Mouse (Mus musculus) embryonic facial prominence, embryonic 12.5 days (tissue): ENCODE data around the gene B3galt5. TPM values are rescaled to one million over a fixed set of nuclear protein-coding genes. Genes with fewer than 3 reads are reported as not detected.
A peak's percentile ranks its signal among the peaks of the same experiment; 100 is the strongest.

ENCODE experiments used
- ATAC-seq: fragments of 200-750 bp; cut with Nextera tagmentation; 2 replicates; pipeline ENCODE4 v1.8.0; 2017; ENCODE audit not compliant: insufficient number of reproducible peaks, insufficient read depth, low FRiP score, low TSS enrichment
- H3K27ac ChIP-seq: fragments of 300-500 bp; sonication (generic); 2 replicates; pipeline ENCODE4 v1.5.1; 2016; ENCODE audit warnings: mild to moderate bottlenecking
- H3K27me3 ChIP-seq: fragments of 300-500 bp; sonication (generic); 2 replicates; pipeline ENCODE4 v1.6.1; 2016; ENCODE audit warnings: mild to moderate bottlenecking, moderate library complexity
- H3K36me3 ChIP-seq: fragments of 300-500 bp; sonication (generic); 2 replicates; pipeline ENCODE4 v1.6.1; 2016; ENCODE audit warnings: mild to moderate bottlenecking
- H3K4me1 ChIP-seq: fragments of 300-500 bp; sonication (generic); 2 replicates; pipeline ENCODE4 v1.6.1; 2016
- H3K4me2 ChIP-seq: fragments of 300-500 bp; sonication (generic); replicated peaks from 2 replicates; pipeline ENCODE4 v1.6.1; 2016; ENCODE audit warnings: mild to moderate bottlenecking, moderate library complexity
- H3K4me3 ChIP-seq: fragments of 300-500 bp; sonication (generic); 2 replicates; pipeline ENCODE4 v1.5.1; 2016; ENCODE audit warnings: mild to moderate bottlenecking
- H3K9ac ChIP-seq: fragments of 300-500 bp; sonication (generic); 2 replicates; pipeline ENCODE4 v1.6.1; 2016; ENCODE audit warnings: mild to moderate bottlenecking, moderate library complexity
- H3K9me3 ChIP-seq: fragments of 300-500 bp; sonication (generic); 2 replicates; pipeline ENCODE4 v1.6.1; 2016; ENCODE audit warnings: mild to moderate bottlenecking, moderate library complexity
- WGBS: fragments of 180-500 bp; shearing (Covaris S2); methylation state at CpG from one replicate; pipeline ENCODE4 v1.1.7; 2016; 5-methylcytosine and 5-hydroxymethylcytosine counted together
- polyA plus RNA-seq: library from polyadenylated mRNA; unstranded; fragments of >200 nt; fragmentation: Nextera tagmentation; extraction: Ambion mirVana; gene quantifications from 2 replicates; pipeline ENCODE4 v1.2.1, GENCODE M21; 2016

The B3galt5 gene
- 0.69 and 0.88 TPM in 2 replicates for polyA plus RNA-seq

GRCm38 (mm10) chr16:96235366-96235970 is at the start of gene B3galt5:
TSS of gene B3galt5 (plus strand) at chr16:96235801.
- H3K27ac ChIP-seq: 0 out of 2 replicates have a peak within 1 kb of the TSS, but pooled peaks have one; percentile 31
- H3K36me3 ChIP-seq: no peaks in the 10 kb centered on the region
- WGBS: 51% methylated on average over 17 of the region's 17 CpGs
- H3K27me3 ChIP-seq: no peaks in the 10 kb centered on the region
- 0 out of 2 replicates have a peak within 1 kb of the TSS, but pooled peaks have one; percentile 9 for H3K4me2 ChIP-seq
- no peak within 1 kb of the TSS for H3K4me3 ChIP-seq
- no peaks in the 10 kb centered on the region for H3K4me1 ChIP-seq
- ATAC-seq: no peak
- H3K9ac ChIP-seq: no peak within 1 kb of the TSS
- H3K9me3 ChIP-seq: no peaks in the 10 kb centered on the region

GRCm38 (mm10) chr16:96187619-96188018 is 48.0 kb upstream of the B3galt5 start:
- Histone ChIP-seq H3K4me2 (no peak overlapping the region), H3K27ac (no peak overlapping the region), H3K36me3 (no peaks in the 10 kb centered on the region), H3K9me3 (no peaks in the 10 kb centered on the region), H3K27me3 (peaks cover 6% of the 10 kb centered on the region; the same call in 1 of the 2 replicates), H3K9ac (no peak overlapping the region), H3K4me1 (0 out of 2 replicates have a peak, but pooled peaks cover 6% of the 10 kb centered on the region), H3K4me3 (no peak overlapping the region)
- no peak for ATAC-seq
- WGBS: 83% methylated on average over 5 of the region's 5 CpGs

- Histone ChIP-seq H3K9me3 (no peaks in the 10 kb centered on the region), H3K27ac (peak within 1 kb of the TSS; percentile 72), H3K4me2 (peak within 1 kb of the TSS; percentile 78), H3K27me3 (peaks cover 6% of the 10 kb centered on the region; the same call in 1 of the 2 replicates), H3K9ac (peak within 1 kb of the TSS; percentile 77), H3K4me1 (0 out of 2 replicates have a peak, but pooled peaks cover 6% of the 10 kb centered on the region), H3K36me3 (no peaks in the 10 kb centered on the region), H3K4me3 (peak within 1 kb of the TSS; percentile 76)
- peak; percentile 94 for ATAC-seq
- WGBS: 1% methylated on average over 77 of the region's 77 CpGs
Measured at GRCm38 (mm10) chr16:96191531-96192506, 43.8 kb upstream of the B3galt5 start, which contains the start of gene Lca5l. TSS of gene Lca5l (minus strand) at chr16:96192271.

GRCm38 (mm10) chr16:96199913-96200701 is 35.5 kb upstream of the B3galt5 start, which contains the start of gene Sh3bgr:
TSS of gene Sh3bgr (plus strand) at chr16:96200450.
- H3K4me1 ChIP-seq: peaks cover 8% of the 10 kb centered on the region
- H3K9me3 ChIP-seq: no peaks in the 10 kb centered on the region
- ATAC-seq: no peak
- 8% methylated on average over 20 of the region's 20 CpGs for WGBS
- no peaks in the 10 kb centered on the region; the same call in 1 of the 2 replicates for H3K27me3 ChIP-seq
- no peaks in the 10 kb centered on the region for H3K36me3 ChIP-seq
- no peak within 1 kb of the TSS for H3K9ac ChIP-seq
- H3K4me3 ChIP-seq: peak within 1 kb of the TSS; percentile 18; the same call in 1 of the 2 replicates
- no peak within 1 kb of the TSS for H3K27ac ChIP-seq
- peak within 1 kb of the TSS; percentile 49 for H3K4me2 ChIP-seq

- no peaks in the 10 kb centered on the region for H3K36me3 ChIP-seq
- no peaks in the 10 kb centered on the region for H3K9me3 ChIP-seq
- no peak overlapping the region for H3K27ac ChIP-seq
- no peak overlapping the region for H3K9ac ChIP-seq
- ATAC-seq: no peak
- H3K4me3 ChIP-seq: 0 out of 2 replicates have a peak overlapping the region, but pooled peaks have one; percentile 18
- WGBS: 30% methylated on average over 9 of the region's 9 CpGs
- no peaks in the 10 kb centered on the region; the same call in 1 of the 2 replicates for H3K27me3 ChIP-seq
- peak overlapping the region; percentile 49 for H3K4me2 ChIP-seq
- H3K4me1 ChIP-seq: peaks cover 8% of the 10 kb centered on the region
Measured at GRCm38 (mm10) chr16:96200702-96201028, 34.9 kb upstream of the B3galt5 start.

GRCm38 (mm10) chr16:96201485-96202232 is 33.9 kb upstream of the B3galt5 start:
- no peaks in the 10 kb centered on the region for H3K36me3 ChIP-seq
- no peak for ATAC-seq
- no peak overlapping the region for H3K4me3 ChIP-seq
- 62% methylated on average over 11 of the region's 11 CpGs for WGBS
- H3K9ac ChIP-seq: no peak overlapping the region
- H3K27ac ChIP-seq: no peak overlapping the region
- H3K9me3 ChIP-seq: no peaks in the 10 kb centered on the region
- H3K27me3 ChIP-seq: no peaks in the 10 kb centered on the region; the same call in 1 of the 2 replicates
- H3K4me2 ChIP-seq: no peak overlapping the region
- peaks cover 8% of the 10 kb centered on the region for H3K4me1 ChIP-seq

- WGBS: 69% methylated on average over 10 of the region's 10 CpGs
- no peak overlapping the region for H3K4me2 ChIP-seq
- H3K36me3 ChIP-seq: no peaks in the 10 kb centered on the region
- no peaks in the 10 kb centered on the region for H3K27me3 ChIP-seq
- no peak overlapping the region for H3K4me3 ChIP-seq
- no peaks in the 10 kb centered on the region for H3K4me1 ChIP-seq
- ATAC-seq: no peak
- no peaks in the 10 kb centered on the region for H3K9me3 ChIP-seq
- no peak overlapping the region for H3K27ac ChIP-seq
- no peak overlapping the region for H3K9ac ChIP-seq
Measured at GRCm38 (mm10) chr16:96209789-96210188, 25.8 kb upstream of the B3galt5 start.

- Histone ChIP-seq H3K4me3 (no peak overlapping the region), H3K4me2 (no peak overlapping the region), H3K9ac (no peak overlapping the region), H3K36me3 (no peaks in the 10 kb centered on the region), H3K27ac (no peak overlapping the region), H3K27me3 (no peaks in the 10 kb centered on the region), H3K4me1 (no peaks in the 10 kb centered on the region), H3K9me3 (no peaks in the 10 kb centered on the region)
- no peak for ATAC-seq
- 85% methylated on average over 7 of the region's 7 CpGs for WGBS
Measured at GRCm38 (mm10) chr16:96210856-96211255, 24.7 kb upstream of the B3galt5 start.

- no peak overlapping the region for H3K9ac ChIP-seq
- no peak overlapping the region for H3K4me2 ChIP-seq
- no peak overlapping the region for H3K27ac ChIP-seq
- H3K9me3 ChIP-seq: no peaks in the 10 kb centered on the region
- H3K27me3 ChIP-seq: no peaks in the 10 kb centered on the region
- no peaks in the 10 kb centered on the region for H3K4me1 ChIP-seq
- WGBS: 95% methylated on average over 4 of the region's 4 CpGs
- H3K4me3 ChIP-seq: no peak overlapping the region
- ATAC-seq: no peak
- H3K36me3 ChIP-seq: no peaks in the 10 kb centered on the region
Measured at GRCm38 (mm10) chr16:96213027-96213426, 22.6 kb upstream of the B3galt5 start.

- Histone ChIP-seq H3K4me2 (no peak overlapping the region), H3K9ac (no peak overlapping the region), H3K4me3 (no peak overlapping the region), H3K27ac (no peak overlapping the region), H3K27me3 (no peaks in the 10 kb centered on the region), H3K9me3 (no peaks in the 10 kb centered on the region), H3K36me3 (no peaks in the 10 kb centered on the region), H3K4me1 (no peaks in the 10 kb centered on the region)
- no peak for ATAC-seq
- WGBS: 69% methylated on average over 5 of the region's 5 CpGs
Measured at GRCm38 (mm10) chr16:96221491-96221890, 14.1 kb upstream of the B3galt5 start.
